ENCODE assay signal across 8 mouse cellular contexts in the genomic region with DNA sequence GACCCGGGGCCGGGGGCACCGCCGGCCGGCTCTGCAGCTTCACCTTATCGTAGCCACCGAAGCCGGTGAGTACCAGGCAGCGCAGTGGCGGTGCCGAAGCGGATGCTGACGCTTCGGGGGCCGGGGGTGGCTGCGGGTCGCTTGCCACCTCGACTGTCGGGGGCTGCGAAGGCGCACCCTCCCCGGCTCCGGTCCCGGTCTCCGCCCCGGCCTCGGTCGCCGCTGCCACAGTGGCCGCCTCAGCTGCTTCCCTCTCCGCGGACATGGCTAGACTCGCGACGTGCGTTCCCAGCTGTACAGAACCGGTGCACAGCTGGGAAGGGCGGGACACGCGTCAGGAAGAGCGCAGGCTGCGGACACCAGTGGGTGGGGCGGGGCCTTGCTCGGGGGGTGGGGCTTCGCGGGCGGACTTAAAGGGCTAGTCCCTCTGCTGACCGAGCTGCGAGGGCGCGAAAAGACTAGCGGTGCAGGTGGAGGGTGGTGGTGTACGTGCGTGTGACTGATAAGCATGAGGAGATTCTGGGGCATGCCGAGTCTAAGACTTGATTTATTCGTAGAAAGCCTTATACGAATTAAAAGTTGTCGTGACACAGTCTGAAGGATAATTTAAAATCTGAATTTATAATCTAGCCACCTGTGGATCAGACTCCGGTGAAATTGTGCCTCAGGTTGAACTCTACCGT. TPM values are rescaled to one million over a fixed set of nuclear protein-coding genes. Genes with fewer than 3 reads are reported as not detected.
A peak's percentile ranks its signal among the peaks of the same experiment; 100 is the strongest.
DNase-seq lines count a peak whose midpoint lies in the region; ATAC-seq and TF ChIP-seq lines count a peak whose summit lies in the region.

A gene (minus strand): TSS at position 362 of the 683 bp plus-strand sequence.

- H3K36me3 ChIP-seq in forebrain, embryonic 10.5 days (replicated peaks) = peaks cover 18% of the 10 kb centered on the region
- peaks cover 15% of the 10 kb centered on the region; the same call in 1 of the 2 replicates for H3K36me3 ChIP-seq in lung, embryonic 14.5 days (ENCODE audit: insufficient read depth)

- H3K27me3 ChIP-seq in forebrain, embryonic 10.5 days (ENCODE audit: poor library complexity, severe bottlenecking) = peaks cover 47% of the 10 kb centered on the region
- no peaks in the 10 kb centered on the region for H3K27me3 ChIP-seq in lung, embryonic 14.5 days (ENCODE audit: insufficient read depth, low read length)

- intact Hi-C loops in heart, postnatal 14 days (cut with DNase I) = loop anchor here (2.0 to 5.0 kb wide), 2 partner anchors 17 to 86 kb away; a partner anchor contains a TSS

- H3K9ac ChIP-seq in lung, embryonic 14.5 days = peak within 1 kb of the TSS; percentile 62

- H3K4me2 ChIP-seq in lung, embryonic 14.5 days = peak within 1 kb of the TSS; percentile 98

- peak within 1 kb of the TSS; percentile 90 for H3K4me3 ChIP-seq in forebrain, embryonic 10.5 days
- peak within 1 kb of the TSS; percentile 74 for H3K4me3 ChIP-seq in lung, embryonic 14.5 days (ENCODE audit: low read depth, low read length)

- 1% methylated on average over 60 of the region's 60 CpGs for WGBS in forebrain, embryonic 10.5 days
- WGBS in large intestine, adult 2 months = 1% methylated on average over 60 of the region's 60 CpGs
- 1% methylated on average over 60 of the region's 60 CpGs for WGBS in lung, embryonic 14.5 days

- peak; percentile 59; the same call in 1 of the 2 replicates for ATAC-seq in lung, embryonic 14.5 days (ENCODE audit: insufficient read depth)
- ATAC-seq in neutrophil, adult 5-6 weeks (ENCODE audit: extremely low read depth, insufficient number of reproducible peaks, low FRiP score, poor library complexity, severe bottlenecking) = peak; percentile 43; the same call in 1 of the 2 replicates

- no peaks in the 10 kb centered on the region for H3K9me3 ChIP-seq in forebrain, embryonic 10.5 days
- H3K9me3 ChIP-seq in lung, embryonic 14.5 days (ENCODE audit: low read depth, low read length) = no peaks in the 10 kb centered on the region

- peaks cover 92% of the 10 kb centered on the region for H3K4me1 ChIP-seq in forebrain, embryonic 10.5 days
- peaks cover 5% of the 10 kb centered on the region; the same call in 1 of the 2 replicates for H3K4me1 ChIP-seq in lung, embryonic 14.5 days (ENCODE audit: insufficient read depth)

- H3K27ac ChIP-seq in forebrain, embryonic 10.5 days = peak within 1 kb of the TSS; percentile 83
- peak within 1 kb of the TSS; percentile 79 for H3K27ac ChIP-seq in lung, embryonic 14.5 days (ENCODE audit: low read depth)

- no peak for TF ChIP-seq CTCF in lung, embryonic 14.5 days (IDR thresholded peaks at IDR 0.05; ENCODE audit: low read depth)

- peak; percentile 76 for DNase-seq in CD4-positive, CD25-positive, alpha-beta regulatory T cell, adult 2 months (ENCODE audit: low read depth, low spot score)
- peak; percentile 83 to 91 for DNase-seq in adrenal gland, postnatal 36 days
- peak; percentile 64 for DNase-seq in forebrain, embryonic 10.5 days (ENCODE audit: extremely low spot score, low spot score)
- peak; percentile 75 to 79 for DNase-seq in heart, postnatal 14 days
- DNase-seq in large intestine, adult 2 months (ENCODE audit: low read depth, low spot score) = no peak
- DNase-seq in lung, embryonic 14.5 days = peak; percentile 76
- peak; percentile 80 for DNase-seq in testis, postnatal 14 days (ENCODE audit: low spot score)

RNA-seq across cellular contexts. Expression of the gene that starts here (rescaled TPM):
- 100 to 1,000 TPM; 123 to 141 TPM for total RNA-seq in adrenal gland, postnatal 36 days (2021)
- 24.9 and 28.5 TPM in 2 replicates for polyA plus RNA-seq in forebrain, embryonic 10.5 days (2016; fragmentation: Nextera tagmentation; extraction: Ambion mirVana)
- 10 to 100 TPM; 31.8 to 33.0 TPM for total RNA-seq in heart, postnatal 14 days (2021)
- polyA plus RNA-seq in large intestine, adult 2 months (2012; rRNA removed) = 90.6 and 140 TPM in 2 replicates
- polyA plus RNA-seq in lung, embryonic 14.5 days (2014; fragmentation: Nextera tagmentation; extraction: Ambion mirVana) = 36.3 and 38.2 TPM in 2 replicates
- 5.9 and 7.7 TPM in 2 replicates for total RNA-seq in neutrophil, adult 5-6 weeks (2017)
